Mouse (Mus musculus) E14TG2a.4 (cell line): Measurements from ENCODE around the gene Smarcd3.

Experiments
- CTCF ChIP-seq: conservative IDR thresholded peaks from 2 replicates; pipeline ENCODE4 v1.5.1; 2014; ENCODE audit warnings: low read length
- POU5F1 ChIP-seq: IDR thresholded peaks from 2 replicates; pipeline ENCODE4 v1.6.1; 2014; ENCODE audit warnings: low read length, borderline replicate concordance

DNA sequence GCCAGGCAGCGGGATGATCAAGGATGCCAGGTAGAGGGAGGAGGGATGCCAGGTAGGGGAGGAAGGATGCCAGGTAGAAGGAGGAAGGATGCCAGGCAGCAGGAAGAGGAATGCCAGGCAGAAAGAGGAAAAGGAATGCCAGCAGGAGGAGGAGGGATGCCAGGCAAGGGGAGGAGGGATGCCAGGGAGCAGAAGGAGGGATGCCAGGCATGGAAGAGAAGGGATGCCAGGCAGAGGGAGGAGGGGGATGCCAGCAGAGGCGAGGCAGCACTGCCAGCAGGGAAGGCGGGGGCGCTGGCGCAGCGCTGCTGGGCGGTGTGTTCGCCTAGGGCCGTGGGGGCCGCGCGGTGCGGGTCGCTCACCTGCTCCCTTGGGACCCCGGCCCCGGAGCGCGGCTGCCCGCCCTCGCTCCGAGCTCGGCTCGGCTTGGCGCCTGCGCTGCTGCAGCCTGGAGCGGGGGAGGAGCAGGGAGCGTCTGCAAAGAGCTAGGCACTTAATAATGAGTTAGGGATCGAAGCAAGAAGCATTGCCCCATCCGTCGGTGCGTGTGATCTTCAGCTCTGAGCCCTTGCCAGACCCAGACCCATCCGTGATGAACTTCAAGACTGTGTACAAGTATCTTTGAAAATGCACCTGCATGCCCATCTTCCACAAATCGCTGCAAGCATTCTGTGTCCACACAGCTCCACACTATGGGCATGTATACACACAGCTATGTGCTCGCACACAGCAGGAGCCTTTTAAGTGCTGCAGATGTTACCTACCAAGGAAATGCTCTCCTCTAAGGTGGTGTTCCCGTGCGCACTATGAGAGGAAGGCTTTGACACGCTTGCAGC lies at the start of gene Smarcd3:
- TF ChIP-seq POU5F1 (no peak), CTCF (no peak)
